Mouse (Mus musculus) kidney, embryonic 14.5 days (tissue): ENCODE results near the gene Zfp597. TPM values are rescaled to one million over a fixed set of nuclear protein-coding genes. Genes with fewer than 3 reads are reported as not detected.
"Not testable (repeated sequence)": the region's sequence is repeated elsewhere in the genome, so short reads cannot be mapped to it uniquely, and the experiment has no call there.

Experiments used
- ATAC-seq: fragments of 200-750 bp; cut with Nextera tagmentation; 2 replicates; pipeline ENCODE4 v1.8.0; 2017; ENCODE audit warnings: moderate number of reproducible peaks, mild to moderate bottlenecking, moderate TSS enrichment, moderate library complexity; ENCODE audit not compliant: low FRiP score, low TSS enrichment
- H3K27ac ChIP-seq: fragments of 300-500 bp; sonication (generic); 2 replicates; pipeline ENCODE4 v1.5.1; 2014; ENCODE audit warnings: low read depth, mild to moderate bottlenecking, low read length, moderate library complexity, mixed read lengths
- H3K27me3 ChIP-seq: fragments of 300-500 bp; sonication (generic); 2 replicates; pipeline ENCODE4 v1.6.1; 2014; ENCODE audit warnings: mild to moderate bottlenecking, low read length; ENCODE audit not compliant: control insufficient read depth, insufficient read depth
- H3K36me3 ChIP-seq: fragments of 300-500 bp; sonication (generic); 2 replicates; pipeline ENCODE4 v1.6.1; 2014; ENCODE audit warnings: low read length, mixed read lengths; ENCODE audit not compliant: control insufficient read depth, insufficient read depth
- H3K4me1 ChIP-seq: fragments of 300-500 bp; sonication (generic); 2 replicates; pipeline ENCODE4 v1.6.1; 2014; ENCODE audit warnings: low read length, mixed read lengths; ENCODE audit not compliant: control insufficient read depth, insufficient read depth
- H3K4me2 ChIP-seq: fragments of 300-500 bp; sonication (generic); replicated peaks from 2 replicates; pipeline ENCODE4 v1.6.1; 2014; ENCODE audit warnings: low read depth, mild to moderate bottlenecking, low read length
- H3K4me3 ChIP-seq: fragments of 300-500 bp; sonication (generic); 2 replicates; pipeline ENCODE4 v1.5.1; 2014; ENCODE audit warnings: mild to moderate bottlenecking, low read length
- H3K9ac ChIP-seq: fragments of 300-500 bp; sonication (generic); 2 replicates; pipeline ENCODE4 v1.6.1; 2014; ENCODE audit warnings: low read depth, mild to moderate bottlenecking, low read length, moderate library complexity
- H3K9me3 ChIP-seq: fragments of 300-500 bp; sonication (generic); 2 replicates; pipeline ENCODE4 v1.6.1; 2016; ENCODE audit warnings: low read length; ENCODE audit not compliant: control insufficient read depth
- WGBS: fragments of 180-500 bp; shearing (Covaris S2); extraction: QIAGEN DNeasy Blood & Tissue Kit; methylation state at CpG from one replicate; pipeline ENCODE4 v1.1.7; 2014; 5-methylcytosine and 5-hydroxymethylcytosine counted together
- microRNA-seq: library from miRNA; unstranded; fragments of <30 nt; microRNA quantifications from one replicate; pipeline ENCODE4, GENCODE M21; 2016
- polyA plus RNA-seq: library from polyadenylated mRNA; unstranded; fragments of >200 nt; fragmentation: Nextera tagmentation; extraction: Ambion mirVana; gene quantifications from 2 replicates; pipeline ENCODE4 v1.2.1, GENCODE M21; 2014

Zfp597 gene
- polyA plus RNA-seq, 1 experiment from 2014 or later = 7.1 TPM

GRCm38 (mm10) chr16:3828021-3828420, 56.3 kb downstream of the Zfp597 start:
- Histone ChIP-seq H3K27me3 (no peaks in the 10 kb centered on the region), H3K4me2 (no peak overlapping the region), H3K9me3 (no peaks in the 10 kb centered on the region), H3K9ac (no peak overlapping the region), H3K27ac (no peak overlapping the region), H3K36me3 (no peaks in the 10 kb centered on the region), H3K4me3 (no peak overlapping the region), H3K4me1 (no peaks in the 10 kb centered on the region)
- no peak for ATAC-seq
- WGBS = 46% methylated on average over 3 of the region's 3 CpGs

GRCm38 (mm10) chr16:3820202-3820601, 64.2 kb downstream of the Zfp597 start:
- 88% methylated on average over 2 of the region's 2 CpGs for WGBS
- Histone ChIP-seq H3K27ac (no peak overlapping the region), H3K4me1 (no peaks in the 10 kb centered on the region), H3K4me2 (no peak overlapping the region), H3K4me3 (no peak overlapping the region), H3K36me3 (no peaks in the 10 kb centered on the region), H3K27me3 (no peaks in the 10 kb centered on the region), H3K9me3 (no peaks in the 10 kb centered on the region), H3K9ac (no peak overlapping the region)
- ATAC-seq = no peak

GRCm38 (mm10) chr16:3814667-3815066, 69.7 kb downstream of the Zfp597 start:
- H3K27ac ChIP-seq, H3K27me3 ChIP-seq, H3K36me3 ChIP-seq, H3K9me3 ChIP-seq, H3K4me3 ChIP-seq, H3K4me2 ChIP-seq, H3K9ac ChIP-seq, ATAC-seq, H3K4me1 ChIP-seq: not testable (repeated sequence)
- 84% methylated on average over 6 of the region's 6 CpGs for WGBS

Small RNAs within 50 kb of the gene (microRNA-seq; reads per million reads assigned to microRNA genes)
- not detected for gene Gm23493

Other genes starting within 250 kb of the Zfp597 start
- gene Mefv, start 166.5 kb downstream of the Zfp597 start, polyA plus RNA-seq = not detected in 2 replicates
- 26.9 and 29.4 TPM in 2 replicates for gene Zfp263, start 140.5 kb downstream of the Zfp597 start, polyA plus RNA-seq
- not detected in 2 replicates for gene Olfr15, start 53.7 kb downstream of the Zfp597 start, polyA plus RNA-seq
- 0.54 and 1.4 TPM in 2 replicates for gene Zfp174, start 37.3 kb downstream of the Zfp597 start, polyA plus RNA-seq
- gene Naa60, start 12.2 kb downstream of the Zfp597 start, polyA plus RNA-seq = 34.2 and 58.4 TPM in 2 replicates
- 0.70 and 2.9 TPM in 2 replicates for gene Gm20695, start 87 bp upstream of the Zfp597 start, polyA plus RNA-seq
- gene 1700037C18Rik, start 24.1 kb upstream of the Zfp597 start, polyA plus RNA-seq = 7.0 and 10.2 TPM in 2 replicates
- gene Cluap1, start 24.2 kb upstream of the Zfp597 start, polyA plus RNA-seq = 25.0 and 26.2 TPM in 2 replicates
- gene Nlrc3, start 92.1 kb upstream of the Zfp597 start, polyA plus RNA-seq = 1.7 and 2.1 TPM in 2 replicates
- 15.8 and 33.2 TPM in 2 replicates for gene Slx4, start 119.2 kb upstream of the Zfp597 start, polyA plus RNA-seq
- 4.6 and 8.0 TPM in 2 replicates for gene Dnase1, start 152.4 kb upstream of the Zfp597 start, polyA plus RNA-seq
- gene Trap1, start 193.3 kb upstream of the Zfp597 start, polyA plus RNA-seq = 95.9 and 116 TPM in 2 replicates